Mouse (Mus musculus) liver, embryonic 12.5 days (tissue): Measurements from ENCODE around the gene Arhgef3. TPM values are rescaled to one million over a fixed set of nuclear protein-coding genes. Genes with fewer than 3 reads are reported as not detected.

Source experiments
- ATAC-seq: fragments of 200-750 bp; cut with Nextera tagmentation; 2 replicates; pipeline ENCODE4 v1.8.0; 2017; ENCODE audit warnings: moderate number of reproducible peaks, mild to moderate bottlenecking, moderate library complexity
- H3K27ac ChIP-seq: fragments of 300-500 bp; sonication (generic); 2 replicates; pipeline ENCODE4 v1.5.1; 2016; ENCODE audit warnings: mild to moderate bottlenecking
- H3K27me3 ChIP-seq: fragments of 300-500 bp; sonication (generic); replicated peaks from 2 replicates; pipeline ENCODE4 v1.6.1; 2016; ENCODE audit warnings: mild to moderate bottlenecking, moderate library complexity
- H3K36me3 ChIP-seq: fragments of 300-500 bp; sonication (generic); 2 replicates; pipeline ENCODE4 v1.6.1; 2016; ENCODE audit warnings: mild to moderate bottlenecking, moderate library complexity
- H3K4me1 ChIP-seq: fragments of 300-500 bp; sonication (generic); 2 replicates; pipeline ENCODE4 v1.6.1; 2016
- H3K4me2 ChIP-seq: fragments of 300-500 bp; sonication (generic); 2 replicates; pipeline ENCODE4 v1.6.1; 2016; ENCODE audit warnings: mild to moderate bottlenecking, moderate library complexity
- H3K4me3 ChIP-seq: fragments of 300-500 bp; sonication (generic); 2 replicates; pipeline ENCODE4 v1.5.1; 2016; ENCODE audit warnings: mild to moderate bottlenecking, moderate library complexity
- H3K9ac ChIP-seq: fragments of 300-500 bp; sonication (generic); 2 replicates; pipeline ENCODE4 v1.6.1; 2016; ENCODE audit warnings: mild to moderate bottlenecking, moderate library complexity
- H3K9me3 ChIP-seq: fragments of 300-500 bp; sonication (generic); replicated peaks from 2 replicates; pipeline ENCODE4 v1.6.1; 2016; ENCODE audit warnings: mild to moderate bottlenecking, moderate library complexity
- WGBS: fragments of 180-500 bp; shearing (Covaris S2); methylation state at CpG from one replicate; pipeline ENCODE4 v1.1.7; 2016; ENCODE audit not compliant: insufficient replicate concordance; 5-methylcytosine and 5-hydroxymethylcytosine counted together
- polyA plus RNA-seq: library from polyadenylated mRNA; unstranded; fragments of >200 nt; fragmentation: Nextera tagmentation; extraction: Ambion mirVana; gene quantifications from 2 replicates; pipeline ENCODE4 v1.2.1, GENCODE M21; 2016

The Arhgef3 gene
- polyA plus RNA-seq, 1 experiment from 2014 or later, result 5.6 TPM

DNA sequence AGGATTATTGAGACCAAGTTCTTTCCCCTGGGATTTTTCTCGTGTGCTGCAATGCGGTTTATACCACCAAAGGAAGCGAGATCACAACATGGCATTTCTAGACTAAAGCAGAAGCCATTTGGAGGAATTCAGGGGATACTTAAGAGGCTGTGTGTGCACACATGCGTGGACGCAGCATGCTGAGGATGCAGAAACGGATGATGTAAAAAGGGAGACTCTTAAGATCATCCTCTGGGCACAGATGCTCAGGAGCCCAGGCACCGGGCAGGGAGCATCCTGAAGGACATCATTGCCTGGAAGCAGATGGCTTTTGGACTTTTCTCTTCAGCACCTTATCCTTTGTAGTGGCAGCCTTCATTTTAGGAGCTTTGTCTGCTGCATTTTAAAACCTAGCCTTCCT is 246.2 kb downstream of the Arhgef3 start:
- no peak overlapping the region for H3K4me2 ChIP-seq
- no peak overlapping the region for H3K27ac ChIP-seq
- no peaks in the 10 kb centered on the region for H3K36me3 ChIP-seq
- no peak overlapping the region for H3K4me3 ChIP-seq
- WGBS, result 71% methylated on average over 7 of the region's 7 CpGs
- no peaks in the 10 kb centered on the region for H3K4me1 ChIP-seq
- H3K9me3 ChIP-seq, result no peaks in the 10 kb centered on the region
- H3K27me3 ChIP-seq, result no peaks in the 10 kb centered on the region
- no peak for ATAC-seq
- no peak overlapping the region for H3K9ac ChIP-seq

- Histone ChIP-seq H3K9ac (no peak overlapping the region), H3K27me3 (no peaks in the 10 kb centered on the region), H3K4me2 (no peak overlapping the region), H3K27ac (no peak overlapping the region), H3K4me1 (no peaks in the 10 kb centered on the region), H3K4me3 (no peak overlapping the region), H3K36me3 (no peaks in the 10 kb centered on the region), H3K9me3 (no peaks in the 10 kb centered on the region)
- 61% methylated on average over 4 of the region's 4 CpGs for WGBS
- ATAC-seq, result no peak
Measured at GRCm38 (mm10) chr14:27361514-27361913, 246.8 kb downstream of the Arhgef3 start.

GRCm38 (mm10) chr14:27364668-27365257 is 250.1 kb downstream of the Arhgef3 start:
- H3K9me3 ChIP-seq, result no peaks in the 10 kb centered on the region
- H3K4me2 ChIP-seq, result no peak overlapping the region
- no peak overlapping the region for H3K27ac ChIP-seq
- 0 out of 2 replicates have a peak, but pooled peaks cover 3% of the 10 kb centered on the region for H3K4me1 ChIP-seq
- no peaks in the 10 kb centered on the region for H3K36me3 ChIP-seq
- ATAC-seq, result no peak
- no peak overlapping the region for H3K4me3 ChIP-seq
- no peak overlapping the region for H3K9ac ChIP-seq
- 43% methylated on average over 5 of the region's 5 CpGs for WGBS
- H3K27me3 ChIP-seq, result no peaks in the 10 kb centered on the region

- Histone ChIP-seq H3K27ac (no peak overlapping the region), H3K4me2 (no peak overlapping the region), H3K9ac (no peak overlapping the region), H3K4me3 (no peak overlapping the region), H3K36me3 (no peaks in the 10 kb centered on the region), H3K27me3 (no peaks in the 10 kb centered on the region), H3K4me1 (0 out of 2 replicates have a peak, but pooled peaks cover 3% of the 10 kb centered on the region), H3K9me3 (no peaks in the 10 kb centered on the region)
- no peak for ATAC-seq
- WGBS, result 72% methylated on average over 10 of the region's 10 CpGs
Measured at GRCm38 (mm10) chr14:27367117-27367711, 252.5 kb downstream of the Arhgef3 start.

DNA sequence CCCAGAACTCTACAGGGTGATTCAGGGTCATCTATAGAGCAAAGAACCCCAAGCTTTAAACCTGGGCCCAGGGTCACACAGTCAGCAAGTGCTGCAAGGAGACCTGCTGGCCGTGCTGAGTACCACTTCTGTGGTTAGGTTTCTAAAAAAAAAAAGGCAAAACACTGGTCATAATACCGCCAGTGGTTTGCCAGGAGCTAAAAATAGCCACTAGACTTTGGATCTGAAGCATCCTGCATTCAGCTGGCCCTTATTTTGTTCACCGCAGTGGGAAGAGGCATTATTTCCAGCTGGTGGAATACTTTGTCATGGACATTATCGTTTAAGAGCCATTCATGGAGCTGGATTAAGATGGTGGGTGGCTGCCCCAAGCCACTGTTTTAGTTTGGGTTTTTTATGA is 253.9 kb downstream of the Arhgef3 start:
- H3K9me3 ChIP-seq, result no peaks in the 10 kb centered on the region
- H3K27ac ChIP-seq, result no peak overlapping the region
- WGBS, result 32% methylated on average over 4 of the region's 4 CpGs
- H3K9ac ChIP-seq, result no peak overlapping the region
- no peak overlapping the region for H3K4me2 ChIP-seq
- H3K4me3 ChIP-seq, result no peak overlapping the region
- no peaks in the 10 kb centered on the region for H3K36me3 ChIP-seq
- no peaks in the 10 kb centered on the region for H3K27me3 ChIP-seq
- H3K4me1 ChIP-seq, result 0 out of 2 replicates have a peak, but pooled peaks cover 3% of the 10 kb centered on the region
- no peak for ATAC-seq

DNA sequence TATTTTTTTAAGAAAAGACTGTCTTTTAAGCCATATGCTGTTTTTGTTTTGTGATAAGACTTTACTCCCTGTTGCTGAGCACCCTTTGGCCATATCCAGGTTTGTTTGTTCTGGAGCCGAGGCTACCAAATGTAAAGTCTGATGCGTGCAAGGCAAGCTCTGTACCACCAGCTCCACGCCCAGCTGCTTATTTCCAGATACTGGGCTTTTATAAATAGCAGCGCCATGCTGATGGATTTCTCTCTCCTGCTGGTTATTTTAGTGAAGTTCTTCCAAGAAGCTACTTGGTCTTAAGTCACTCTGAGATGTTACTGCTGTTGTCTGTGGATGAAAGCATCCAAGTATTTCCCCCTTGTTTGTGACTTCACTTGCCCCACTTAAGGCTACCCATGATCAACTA is 254.8 kb downstream of the Arhgef3 start:
- ATAC-seq, result no peak
- WGBS, result 66% methylated on average over 4 of the region's 4 CpGs
- no peak overlapping the region for H3K9ac ChIP-seq

DNA sequence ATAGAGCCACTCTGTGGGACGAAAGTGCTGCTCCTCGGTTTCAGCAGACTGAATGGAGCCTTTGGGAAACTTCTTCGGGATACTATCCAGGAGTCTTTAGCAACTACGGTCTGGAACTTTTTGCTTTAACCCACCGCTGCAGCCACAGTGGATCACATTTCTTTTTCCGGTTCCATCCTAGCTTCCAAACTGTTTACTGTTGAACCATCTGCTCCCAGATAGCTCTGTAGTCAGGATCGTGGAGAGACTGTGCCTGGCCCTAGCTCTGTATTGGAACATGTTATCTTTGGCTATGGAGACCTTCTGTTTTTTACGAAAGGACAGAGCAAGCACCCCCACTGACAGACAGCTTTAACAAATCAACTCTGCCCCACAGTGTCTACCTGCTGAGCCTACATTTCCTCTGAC is 257.0 kb downstream of the Arhgef3 start:
- no peak for ATAC-seq
- 68% methylated on average over 8 of the region's 8 CpGs for WGBS
- no peak overlapping the region for H3K9ac ChIP-seq
- H3K4me1 ChIP-seq, result 0 out of 2 replicates have a peak, but pooled peaks cover 3% of the 10 kb centered on the region
- no peaks in the 10 kb centered on the region for H3K36me3 ChIP-seq
- H3K4me2 ChIP-seq, result no peak overlapping the region
- H3K27ac ChIP-seq, result no peak overlapping the region
- no peak overlapping the region for H3K4me3 ChIP-seq
- H3K27me3 ChIP-seq, result no peaks in the 10 kb centered on the region
- no peaks in the 10 kb centered on the region for H3K9me3 ChIP-seq

More for the DNA sequence above, 254.8 kb downstream of the Arhgef3 start:
- Histone ChIP-seq H3K27me3 (no peaks in the 10 kb centered on the region), H3K9me3 (no peaks in the 10 kb centered on the region), H3K4me3 (no peak overlapping the region), H3K36me3 (no peaks in the 10 kb centered on the region), H3K4me1 (0 out of 2 replicates have a peak, but pooled peaks cover 3% of the 10 kb centered on the region), H3K27ac (no peak overlapping the region), H3K4me2 (no peak overlapping the region)

DNA sequence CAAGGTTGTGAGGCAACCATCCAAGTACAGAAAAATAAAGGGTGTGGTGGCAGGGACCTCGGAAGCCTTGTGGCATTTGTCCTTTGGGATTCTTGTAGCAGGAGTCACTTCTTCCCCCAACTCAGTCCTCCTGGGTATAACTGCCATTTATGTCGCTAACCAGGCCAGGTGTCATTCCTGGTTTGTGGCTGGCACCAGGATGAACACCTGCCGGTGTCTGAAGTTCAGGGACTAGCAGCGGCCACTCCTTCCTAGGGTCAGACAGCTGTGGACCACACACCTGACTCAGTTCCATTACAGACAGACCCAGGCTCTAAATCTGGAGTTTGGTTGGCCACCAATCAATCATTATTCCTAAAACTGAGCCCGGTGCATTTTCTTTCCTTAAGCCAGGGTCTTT is 258.8 kb downstream of the Arhgef3 start:
- no peak for ATAC-seq
- H3K9ac ChIP-seq, result no peak overlapping the region
- 0 out of 2 replicates have a peak, but pooled peaks cover 3% of the 10 kb centered on the region for H3K4me1 ChIP-seq
- no peak overlapping the region for H3K4me3 ChIP-seq
- H3K27ac ChIP-seq, result no peak overlapping the region
- no peak overlapping the region for H3K4me2 ChIP-seq
- no peaks in the 10 kb centered on the region for H3K36me3 ChIP-seq
- H3K9me3 ChIP-seq, result no peaks in the 10 kb centered on the region
- WGBS, result 77% methylated on average over 5 of the region's 5 CpGs
- no peaks in the 10 kb centered on the region for H3K27me3 ChIP-seq

GRCm38 (mm10) chr14:27376115-27376648 is 261.5 kb downstream of the Arhgef3 start:
- WGBS, result 53% methylated on average over 5 of the region's 5 CpGs
- H3K4me1 ChIP-seq, result peaks cover 7% of the 10 kb centered on the region; the same call in 1 of the 2 replicates
- no peak overlapping the region for H3K9ac ChIP-seq
- no peaks in the 10 kb centered on the region for H3K27me3 ChIP-seq
- ATAC-seq, result no peak
- no peak overlapping the region for H3K27ac ChIP-seq
- no peak overlapping the region for H3K4me2 ChIP-seq
- H3K4me3 ChIP-seq, result no peak overlapping the region
- H3K36me3 ChIP-seq, result no peaks in the 10 kb centered on the region
- H3K9me3 ChIP-seq, result no peaks in the 10 kb centered on the region

GRCm38 (mm10) chr14:27378669-27379068 is 264.0 kb downstream of the Arhgef3 start:
- no peak overlapping the region for H3K9ac ChIP-seq
- H3K27me3 ChIP-seq, result no peaks in the 10 kb centered on the region
- H3K27ac ChIP-seq, result no peak overlapping the region
- no peak for ATAC-seq
- H3K9me3 ChIP-seq, result no peaks in the 10 kb centered on the region
- no peaks in the 10 kb centered on the region for H3K36me3 ChIP-seq
- 69% methylated on average over 7 of the region's 7 CpGs for WGBS
- H3K4me3 ChIP-seq, result no peak overlapping the region
- no peak overlapping the region for H3K4me2 ChIP-seq
- peaks cover 7% of the 10 kb centered on the region; the same call in 1 of the 2 replicates for H3K4me1 ChIP-seq

- H3K27ac ChIP-seq, result no peak overlapping the region
- ATAC-seq, result no peak
- no peaks in the 10 kb centered on the region for H3K9me3 ChIP-seq
- WGBS, result 23% methylated on average over 12 of the region's 12 CpGs
- peak overlapping the region; percentile 22 for H3K4me3 ChIP-seq
- peaks cover 7% of the 10 kb centered on the region; the same call in 1 of the 2 replicates for H3K4me1 ChIP-seq
- H3K4me2 ChIP-seq, result peak overlapping the region; percentile 46
- H3K27me3 ChIP-seq, result no peaks in the 10 kb centered on the region
- H3K36me3 ChIP-seq, result no peaks in the 10 kb centered on the region
- H3K9ac ChIP-seq, result no peak overlapping the region
Measured at GRCm38 (mm10) chr14:27379404-27379803, 264.7 kb downstream of the Arhgef3 start.

DNA sequence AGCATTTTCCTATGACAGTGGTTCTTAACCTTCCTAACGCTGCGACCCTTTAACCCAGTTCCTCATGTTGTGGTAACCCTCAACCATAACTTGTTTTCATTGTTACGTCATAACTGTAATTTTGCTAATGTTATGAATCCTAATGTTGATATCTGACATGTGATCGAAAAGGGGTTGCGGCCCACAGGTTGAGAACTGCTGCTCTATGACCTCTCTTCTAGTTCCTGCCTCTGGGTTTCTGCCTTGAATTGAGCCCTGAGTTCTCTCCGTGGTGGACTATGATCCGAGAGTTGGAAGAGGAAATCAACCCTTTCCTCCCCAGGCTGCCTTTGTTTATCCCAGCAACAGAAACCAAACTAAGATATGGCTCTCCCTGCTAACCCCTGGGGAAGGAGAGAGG is 266.8 kb downstream of the Arhgef3 start:
- Histone ChIP-seq H3K9ac (no peak overlapping the region), H3K9me3 (no peaks in the 10 kb centered on the region), H3K27ac (no peak overlapping the region), H3K4me3 (no peak overlapping the region), H3K4me1 (peaks cover 7% of the 10 kb centered on the region; the same call in 1 of the 2 replicates), H3K36me3 (no peaks in the 10 kb centered on the region), H3K27me3 (no peaks in the 10 kb centered on the region), H3K4me2 (no peak overlapping the region)
- WGBS, result 54% methylated on average over 7 of the region's 7 CpGs
- no peak for ATAC-seq
